Mouse (Mus musculus) ES-Bruce4 (cell line): ENCODE measurements at regions not wholly inside any gene's neighbourhood (a gene's known extent, or its start where the extent isn't known, plus 50 kb on each side); places are given as distances from the start of the nearest gene placed in this dataset.

Source experiments
- CTCF ChIP-seq: IDR thresholded peaks from one replicate; pipeline ENCODE4 v1.8.1; 2011; ENCODE audit warnings: low read depth, low read length
- EP300 ChIP-seq: IDR thresholded peaks from 2 replicates; pipeline ENCODE4 v1.6.1; 2011; ENCODE audit warnings: low read depth, low read length; ENCODE audit not compliant: insufficient read depth
- POLR2A ChIP-seq: IDR thresholded peaks from one replicate; pipeline ENCODE4 v1.8.1; 2011; ENCODE audit warnings: low read length; ENCODE audit not compliant: insufficient read depth

DNA sequence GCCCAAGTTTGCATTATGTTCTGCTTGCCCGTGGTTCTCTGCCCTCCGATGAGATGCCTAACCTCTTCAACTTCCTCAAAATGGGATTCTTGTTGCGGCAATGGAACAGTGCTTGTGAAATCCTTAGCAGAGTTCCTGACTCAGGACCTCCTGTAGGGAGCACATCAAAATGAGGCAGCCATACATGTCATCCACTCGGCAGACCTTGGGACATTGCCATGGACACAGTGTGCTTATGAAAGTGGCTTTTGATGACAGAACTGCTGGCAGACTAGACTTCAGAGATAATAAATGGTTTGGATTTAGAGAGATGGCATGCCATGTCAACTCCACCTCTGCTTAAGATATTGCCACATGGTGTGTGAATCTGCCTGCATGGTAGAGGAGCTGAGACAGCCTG is 489.4 kb downstream of the Tns1 start:
- TF ChIP-seq EP300 (no peak), POLR2A (no peak), CTCF (no peak)
